Mouse (Mus musculus) T-helper 2 cell (primary cell): Measurements from ENCODE around the gene Anxa9.

Source experiments
- in situ Hi-C: fragments of 300-600 bp; cut with MboI, MseI; formaldehyde crosslinking; loops from one replicate; pipeline ENCODE4 v1.15.1; 2025; ENCODE audit warnings: high pct_unique_total_duplicates

Anxa9 gene

DNA sequence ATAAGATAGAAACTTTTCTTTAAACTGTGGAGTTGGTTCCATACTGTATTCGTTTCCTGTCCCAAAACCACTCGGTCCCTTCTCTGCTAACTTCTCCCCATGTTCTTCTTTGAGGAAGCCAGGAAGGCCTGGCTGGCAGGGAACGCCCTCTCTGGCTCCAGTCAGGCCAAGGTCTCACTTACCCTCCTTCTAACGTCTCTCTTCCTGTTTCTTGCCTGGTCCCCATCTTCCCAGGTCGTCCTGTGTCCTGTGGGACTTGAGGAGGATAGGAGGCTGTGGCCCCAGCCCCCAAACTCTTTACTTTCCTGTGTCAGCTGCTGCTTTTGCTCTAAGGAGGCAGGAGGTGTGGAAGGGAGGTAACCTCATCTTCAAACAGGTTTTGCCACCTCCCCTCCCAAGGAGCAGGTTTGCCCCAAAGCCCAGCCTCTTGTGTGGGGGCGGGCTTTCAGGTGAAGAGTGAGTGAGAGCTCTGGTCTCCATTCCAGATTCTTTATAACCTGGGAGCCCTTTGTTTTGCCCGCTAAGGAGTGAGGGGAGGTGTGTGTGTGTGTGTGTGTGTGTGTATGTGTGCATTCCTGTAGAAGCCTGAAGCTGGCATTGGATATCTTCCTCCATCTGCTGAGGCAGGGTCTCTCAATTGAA is 56.1 kb downstream of the Anxa9 start, which contains the start of gene Bnipl:
Gene Bnipl (minus strand): TSS at position 411 of the 642 bp plus-strand sequence.
- in situ Hi-C loops, result no loop called here

DNA sequence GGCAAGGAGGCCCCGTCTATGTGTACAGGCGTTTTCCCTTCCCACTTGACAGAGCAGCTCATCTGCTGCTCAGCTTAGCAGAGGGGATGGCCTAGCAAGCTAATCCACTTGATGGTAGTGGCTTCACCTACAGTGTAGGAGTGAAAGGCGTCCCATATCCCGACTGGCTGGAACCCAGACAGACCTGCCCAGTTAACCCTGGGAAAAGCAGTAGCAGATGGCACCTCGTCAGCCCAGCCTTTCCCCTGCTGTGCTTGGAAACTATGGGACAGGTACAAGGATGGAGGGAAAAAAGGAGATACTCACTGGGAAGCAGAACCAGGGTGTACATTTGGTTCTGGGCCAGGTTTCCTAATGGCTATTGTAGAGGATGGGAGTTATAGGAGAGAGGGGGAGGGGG is 56.6 kb downstream of the Anxa9 start:
- in situ Hi-C loops, result no loop called here

DNA sequence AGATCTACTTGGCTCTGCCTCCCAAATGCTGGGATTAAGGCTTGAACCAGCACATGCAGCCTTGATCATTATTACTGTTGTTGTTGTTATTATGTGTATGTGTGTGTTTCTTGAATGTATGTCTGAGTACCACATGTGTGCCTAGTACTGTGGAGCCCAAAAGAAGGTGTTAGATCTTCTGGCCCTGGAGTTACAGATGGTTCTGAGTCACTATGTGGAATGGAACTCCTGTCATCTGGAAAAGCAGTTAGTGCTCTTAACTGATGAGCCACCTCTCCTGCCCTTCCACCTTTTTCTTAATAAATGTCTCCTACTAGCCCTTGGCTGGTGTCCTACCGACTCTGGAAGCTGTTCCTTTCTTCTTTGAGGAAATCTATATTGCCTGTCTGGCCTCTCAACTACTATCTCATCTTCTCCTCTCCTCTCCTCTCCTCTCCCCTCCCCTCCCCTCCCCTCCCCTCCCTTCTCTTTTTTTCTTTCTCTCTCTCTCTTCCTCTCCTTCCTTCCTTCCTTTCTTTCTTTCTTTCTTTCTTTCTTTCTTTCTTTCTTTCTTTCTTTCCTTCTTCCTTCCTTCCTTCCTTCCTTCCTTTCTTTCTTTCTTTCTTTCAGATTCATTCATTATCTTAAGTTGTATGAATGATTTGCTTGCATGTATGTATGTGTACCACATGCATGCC is 59.2 kb downstream of the Anxa9 start:
- in situ Hi-C loops, result no loop called here

DNA sequence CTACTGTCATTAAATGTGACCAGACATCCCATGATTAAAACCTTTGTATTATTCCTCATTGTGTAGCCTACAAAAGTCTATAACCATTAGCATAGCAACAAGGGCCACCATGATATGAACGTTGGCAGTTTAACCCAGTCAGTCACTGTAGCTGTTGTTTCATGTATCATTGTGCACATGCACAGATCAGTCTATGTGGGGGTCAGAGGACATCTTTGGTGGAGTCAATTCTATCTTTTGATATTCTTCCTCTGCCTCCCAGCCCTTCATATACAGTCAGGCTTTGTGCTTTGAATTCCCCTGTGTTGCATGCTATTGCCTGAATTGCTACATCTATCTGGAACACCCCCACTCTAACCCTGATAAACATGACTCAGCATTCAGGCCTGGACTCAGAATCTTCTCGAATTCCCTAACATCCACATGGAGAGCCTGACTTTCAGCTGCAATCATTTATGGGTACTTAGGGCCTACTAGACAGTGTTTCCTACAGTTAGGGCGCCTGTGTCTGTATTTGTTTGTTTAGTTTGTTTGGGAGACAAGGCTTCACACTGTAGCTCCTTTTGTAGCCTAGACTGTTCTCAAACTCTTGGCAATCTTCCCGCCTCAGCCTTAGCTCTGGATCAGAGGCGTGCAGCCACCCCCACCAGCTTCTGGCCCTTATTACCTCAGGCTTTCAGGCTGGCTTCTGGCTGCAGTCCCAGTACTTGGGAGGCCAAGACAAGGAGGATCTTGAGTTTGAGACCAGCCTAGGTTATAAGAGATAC is 60.3 kb downstream of the Anxa9 start:
- in situ Hi-C loops, result no loop called here
